Comparison of ENCODE assay signal across 12 mouse cellular contexts in genomic region chr12:93669211-93669610, GRCm38 (mm10).
"Had no signal": no experiment of that assay in that cellular context is flagged by ENCODE, and none has a peak within 500 bp of the region (broad histone marks: within the 10 kb centered on the region; RNA-seq: fewer than 3 reads in every experiment).

No protein-coding gene starts in this region.

- DNase-seq: retina, postnatal 1 day; right cerebral cortex, adult 18-20 months; right cerebral cortex, postnatal 14 days; right cerebral cortex, postnatal 25 days; right cerebral cortex, postnatal 4 days; spleen, adult 18-20 months; thymus, adult 18-20 months; thymus, adult 2 months; thymus, postnatal 14 days; thymus, postnatal 25 days; thymus, postnatal 36 days; thymus, postnatal 4 days had no signal
